ENCODE assay signal across 10 mouse cellular contexts in the genomic region with DNA sequence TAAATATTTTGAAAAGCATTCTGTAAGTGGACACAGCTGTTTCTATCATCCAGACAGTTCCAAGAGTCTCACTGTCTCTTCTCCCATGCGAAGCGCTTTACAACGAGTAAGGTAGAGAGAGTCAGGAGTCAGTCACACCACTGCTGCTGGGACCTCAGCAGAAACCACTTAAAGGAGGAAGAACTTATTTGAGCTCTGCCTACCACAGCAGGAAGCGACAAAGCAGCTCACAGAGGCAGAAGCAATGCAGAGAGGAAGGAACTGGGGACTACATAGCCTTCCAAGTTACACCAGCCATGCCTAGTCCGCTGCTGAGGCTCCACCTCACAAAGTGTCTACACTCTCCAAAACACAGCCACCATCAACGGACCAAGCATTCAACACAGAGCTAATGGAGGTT. TPM values are rescaled to one million over a fixed set of nuclear protein-coding genes. Genes with fewer than 3 reads are reported as not detected.
DNase-seq lines count a peak whose midpoint lies in the region; ATAC-seq and TF ChIP-seq lines count a peak whose summit lies in the region.
"Had no signal": no experiment of that assay in that cellular context is flagged by ENCODE, and none has a peak within 500 bp of the region (broad histone marks: within the 10 kb centered on the region; RNA-seq: fewer than 3 reads in every experiment).

No protein-coding gene starts in this region.

- peak overlapping the region; percentile 64 for H3K27ac ChIP-seq in intestine, embryonic 14.5 days (ENCODE audit: low read depth)
- H3K27ac ChIP-seq: hindbrain, embryonic 14.5 days; neural tube, embryonic 13.5 days had no signal

- 0 out of 2 replicates have a peak, but pooled peaks have one; percentile 34 for ATAC-seq in intestine, embryonic 14.5 days (replicated peaks; ENCODE audit: low FRiP score, low TSS enrichment, low read depth)

- peaks cover 38% of the 10 kb centered on the region for H3K4me1 ChIP-seq in lung, adult 2 months (ENCODE audit: control insufficient read depth, insufficient read depth, low read length)
- H3K4me1 ChIP-seq in intestine, embryonic 14.5 days (replicated peaks; ENCODE audit: control insufficient read depth, insufficient read depth, low read length), result peaks cover 34% of the 10 kb centered on the region

- 14% methylated on average over 6 of the region's 6 CpGs for WGBS in lung, adult 2 months
- WGBS in intestine, embryonic 14.5 days, result 22% methylated on average over 6 of the region's 6 CpGs

- no peak overlapping the region for H3K4me3 ChIP-seq in lung, adult 2 months (replicated peaks; ENCODE audit: extremely low read depth, low read depth, low read length)
- H3K4me3 ChIP-seq in intestine, embryonic 14.5 days (ENCODE audit: low read depth, low read length), result no peak overlapping the region
- H3K4me3 ChIP-seq: neural tube, embryonic 13.5 days had no signal

- TF ChIP-seq CTCF in lung, adult 2 months (IDR thresholded peaks at IDR 0.05; ENCODE audit: insufficient read depth, low read length), result no peak

- no peaks in the 10 kb centered on the region for H3K9me3 ChIP-seq in intestine, embryonic 14.5 days (ENCODE audit: control insufficient read depth, low read length)
- H3K9me3 ChIP-seq: neural tube, embryonic 13.5 days had no signal

- TF ChIP-seq POLR2A in lung, adult 2 months (IDR thresholded peaks at IDR 0.05; ENCODE audit: borderline replicate concordance, extremely low read depth, low read depth, low read length), result no peak

- H3K36me3 ChIP-seq in intestine, embryonic 14.5 days (ENCODE audit: control insufficient read depth, insufficient read depth, low read length), result no peaks in the 10 kb centered on the region
- H3K36me3 ChIP-seq: neural tube, embryonic 13.5 days had no signal

- no peaks in the 10 kb centered on the region for H3K27me3 ChIP-seq in intestine, embryonic 14.5 days (replicated peaks; ENCODE audit: control insufficient read depth, insufficient read depth, low read length)
- H3K27me3 ChIP-seq: neural tube, embryonic 13.5 days had no signal

- peak; percentile 23 for DNase-seq in lung, adult 2 months
- DNase-seq in lung, postnatal 10 days, result no peak
- no peak for DNase-seq in intestine, embryonic 14.5 days (ENCODE audit: low spot score)
- peak; percentile 40 to 48 for DNase-seq in monocyte, adult 2 months (ENCODE audit: low read depth in 1 of 2, low spot score in 2 of 2)
- no peak for DNase-seq in cerebellum, adult 9-11 months
- DNase-seq in urinary bladder, postnatal 36 days (ENCODE audit: low spot score in 2 of 2), result no peak
- DNase-seq in gastrocnemius, adult 18-20 months (ENCODE audit: low spot score), result no peak
- DNase-seq in adrenal gland, adult 18-20 months (ENCODE audit: low spot score in 2 of 2), result no peak

- no peak overlapping the region for H3K9ac ChIP-seq in intestine, embryonic 14.5 days (ENCODE audit: low read length)
- H3K9ac ChIP-seq: hindbrain, embryonic 14.5 days; neural tube, embryonic 13.5 days had no signal

- H3K4me2 ChIP-seq in intestine, embryonic 14.5 days (ENCODE audit: low read length), result 0 out of 2 replicates have a peak overlapping the region, but pooled peaks have one; percentile 14
- H3K4me2 ChIP-seq: hindbrain, embryonic 14.5 days; neural tube, embryonic 13.5 days had no signal

RNA-seq across cellular contexts. Expression of gene Acap2, which starts 9.2 kb away (rescaled TPM):
- polyA plus RNA-seq in lung, adult 2 months (2012; rRNA removed), result 18.6 and 21.8 TPM in 2 replicates
- polyA plus RNA-seq in intestine, embryonic 14.5 days (2014; fragmentation: Nextera tagmentation; extraction: Ambion mirVana), result 24.6 and 27.3 TPM in 2 replicates
- 1 to 10 TPM; 6.9 to 9.3 TPM for total RNA-seq in gastrocnemius, adult 18-20 months (2021)
- 10 to 100 TPM; 32.0 to 37.3 TPM for total RNA-seq in adrenal gland, adult 18-20 months (2021)

Comparison
In these comparisons a context has a peak if more than half of its experiments do, and no peak if none do; other contexts are left out.
1. DNase-seq: peak in lung, adult 2 months (single experiment) and monocyte, adult 2 months (2 of 2); none in lung, postnatal 10 days (single experiment), intestine, embryonic 14.5 days (single experiment), cerebellum, adult 9-11 months (single experiment), urinary bladder, postnatal 36 days (0 of 2), gastrocnemius, adult 18-20 months (single experiment) and adrenal gland, adult 18-20 months (0 of 2).